In the genomic region with DNA sequence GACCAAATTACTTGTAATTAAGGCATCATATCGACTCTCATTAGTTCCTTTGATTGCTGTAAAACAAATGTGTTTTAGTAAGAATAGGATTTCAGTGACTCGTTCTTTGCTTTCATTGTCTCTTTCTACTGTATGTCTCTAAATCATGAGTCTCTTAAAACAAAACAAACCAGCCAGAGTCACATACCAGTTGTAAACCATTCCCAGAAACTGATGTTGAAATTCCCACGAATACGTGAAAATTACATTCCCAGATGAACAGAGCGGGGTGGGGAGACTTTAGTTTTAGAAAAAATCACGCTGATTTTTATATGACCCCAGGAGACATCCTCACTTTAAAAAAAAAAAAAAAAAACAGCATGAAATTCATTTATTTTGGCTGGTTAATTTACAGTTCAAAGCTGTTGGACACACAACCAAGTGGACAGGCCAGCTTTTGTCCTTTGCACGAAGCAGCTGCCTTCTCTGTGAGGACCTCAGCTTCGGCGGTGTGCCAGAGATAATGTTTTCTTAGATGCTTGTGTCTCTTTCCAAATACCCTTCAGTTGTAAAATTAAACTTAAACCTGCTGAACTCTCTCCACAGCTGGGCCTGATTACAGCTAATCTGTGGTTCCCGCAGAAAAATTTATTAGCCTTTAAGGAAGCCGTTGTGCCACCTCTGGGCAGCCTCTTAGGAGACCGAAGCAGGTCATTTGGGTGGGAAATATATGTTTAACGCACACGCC, we compare ENCODE assay signal across 8 mouse cellular contexts.
DNase-seq lines count a peak whose midpoint lies in the region.

No protein-coding gene starts in this region.

- no peaks in the 10 kb centered on the region for H3K9me3 ChIP-seq in heart, embryonic 10.5 days

- H3K27ac ChIP-seq in heart, embryonic 10.5 days, result no peak overlapping the region

- 83% methylated on average over 14 of the region's 14 CpGs for WGBS in heart, embryonic 10.5 days

- H3K27me3 ChIP-seq in heart, embryonic 10.5 days (ENCODE audit: insufficient read depth, poor library complexity, severe bottlenecking), result no peaks in the 10 kb centered on the region

- peak; percentile 40 for DNase-seq in ovary, postnatal 14 days (ENCODE audit: low spot score)
- no peak for DNase-seq in ovary, postnatal 10 days (ENCODE audit: low spot score)
- peak; percentile 64 for DNase-seq in heart, embryonic 10.5 days (ENCODE audit: low spot score)
- DNase-seq in kidney, postnatal 36 days, result peak; percentile 55 to 62
- DNase-seq in urinary bladder, postnatal 4 days (ENCODE audit: low spot score in 2 of 2), result peak; percentile 64 to 80
- DNase-seq in MN1 (ENCODE audit: low spot score), result no peak
- no peak for DNase-seq in left cerebral cortex, adult 9 months (ENCODE audit: low spot score in 2 of 2)
- DNase-seq in spleen, adult 18-20 months, result no peak

- H3K4me3 ChIP-seq in heart, embryonic 10.5 days, result no peak overlapping the region

- no peaks in the 10 kb centered on the region for H3K36me3 ChIP-seq in heart, embryonic 10.5 days

- no peaks in the 10 kb centered on the region for H3K4me1 ChIP-seq in heart, embryonic 10.5 days

Comparison
In these comparisons a context has a peak if more than half of its experiments do, and no peak if none do; other contexts are left out.
1. DNase-seq: peak in ovary, postnatal 14 days (single experiment), heart, embryonic 10.5 days (single experiment), kidney, postnatal 36 days (2 of 2) and urinary bladder, postnatal 4 days (2 of 2); none in ovary, postnatal 10 days (single experiment), MN1 (single experiment), left cerebral cortex, adult 9 months (0 of 2) and spleen, adult 18-20 months (0 of 2).